Mouse (Mus musculus) MEL (cell line): ENCODE measurements around the gene Xpo6. TPM values are rescaled to one million over a fixed set of nuclear protein-coding genes. Genes with fewer than 3 reads are reported as not detected.

Experiments used
- DNase-seq: peaks from one replicate; pipeline ENCODE4 v3.0.0; 2011; ENCODE audit warnings: low read depth, low spot score
- H3K27ac ChIP-seq: 2 replicates; pipeline ENCODE4 v1.5.1; 2012; ENCODE audit warnings: low read depth, mild to moderate bottlenecking, control low read depth, low read length, moderate library complexity; ENCODE audit not compliant: control insufficient read depth
- H3K27me3 ChIP-seq, 2 experiments: fragments of 150-350 bp in 1 of 2; sonication (generic) in 1 of 2; 2 replicates each; pipeline ENCODE4 v1.6.1; 2012; ENCODE audit warnings: low read length in 2 of 2, mild to moderate bottlenecking in 2 of 2, improper control_type of control experiment in 1 of 2, moderate library complexity in 1 of 2; ENCODE audit not compliant: insufficient read depth in 2 of 2, control insufficient read depth in 1 of 2
- H3K36me3 ChIP-seq, 2 experiments: 2 replicates each; pipeline ENCODE4 v1.6.1; 2012 to 2014; ENCODE audit warnings: low read length in 2 of 2, improper control_type of control experiment in 1 of 2, inconsistent platforms in 1 of 2, mild to moderate bottlenecking in 1 of 2; ENCODE audit not compliant: insufficient read depth in 2 of 2, control insufficient read depth in 1 of 2
- H3K4me1 ChIP-seq, 2 experiments: fragments of 150-350 bp in 1 of 2; sonication (generic) in 1 of 2; 2 replicates each; pipeline ENCODE4 v1.6.1; 2012; ENCODE audit warnings: low read length in 2 of 2, improper control_type of control experiment in 1 of 2, mild to moderate bottlenecking in 1 of 2; ENCODE audit not compliant: insufficient read depth in 2 of 2, control insufficient read depth in 1 of 2
- H3K4me3 ChIP-seq, 2 experiments: fragments of 150-350 bp in 1 of 2; sonication (generic) in 1 of 2; 2 replicates each; pipeline ENCODE4 v1.5.1; 2012; ENCODE audit warnings: low read depth in 2 of 2, low read length in 2 of 2, mild to moderate bottlenecking in 2 of 2, moderate library complexity in 2 of 2, control low read depth in 1 of 2, improper control_type of control experiment in 1 of 2; ENCODE audit not compliant: control insufficient read depth in 1 of 2, insufficient read depth in 1 of 2
- H3K79me2 ChIP-seq: 2 replicates; pipeline ENCODE4 v1.6.1; 2012; ENCODE audit warnings: mild to moderate bottlenecking, low read length, moderate library complexity; ENCODE audit not compliant: control insufficient read depth, poor library complexity, insufficient read depth
- H3K9ac ChIP-seq: 2 replicates; pipeline ENCODE4 v1.6.1; 2012; ENCODE audit warnings: low read depth, mild to moderate bottlenecking, control low read depth, low read length, moderate library complexity; ENCODE audit not compliant: control insufficient read depth, poor library complexity, severe bottlenecking
- H3K9me3 ChIP-seq: fragments of 150-350 bp; sonication (generic); replicated peaks from 2 replicates; pipeline ENCODE4 v1.6.1; 2012; ENCODE audit warnings: mild to moderate bottlenecking, low read length, improper control_type of control experiment, moderate library complexity; ENCODE audit not compliant: insufficient read depth
- CHD2 ChIP-seq: IDR thresholded peaks from 2 replicates; pipeline ENCODE4 v1.6.1; 2011; ENCODE audit warnings: low read length, improper control_type of control experiment
- CTCF ChIP-seq, 3 experiments: IDR thresholded peaks in 2 of 3; conservative IDR thresholded peaks in 1 of 3; 2 replicates each; pipeline ENCODE4 v1.5.1; 2011 to 2012; ENCODE audit warnings: low read length in 3 of 3, low read depth in 2 of 3, mild to moderate bottlenecking in 2 of 3, improper control_type of control experiment in 1 of 3, inconsistent platforms in 1 of 3, mixed read lengths in 1 of 3, moderate library complexity in 1 of 3; ENCODE audit not compliant: control insufficient read depth in 1 of 3, insufficient read depth in 1 of 3, poor library complexity in 1 of 3, severe bottlenecking in 1 of 3
- E2F4 ChIP-seq: IDR thresholded peaks from 2 replicates; pipeline ENCODE4 v1.6.1; 2011; ENCODE audit warnings: low read depth, low read length, improper control_type of control experiment, borderline replicate concordance
- ETS1 ChIP-seq: IDR thresholded peaks from 2 replicates; pipeline ENCODE4 v1.6.1; 2012; ENCODE audit warnings: low read depth, mild to moderate bottlenecking, inconsistent platforms, low read length, improper control_type of control experiment, moderate library complexity
- GABPA ChIP-seq: IDR thresholded peaks from 2 replicates; pipeline ENCODE4 v1.6.1; 2012; ENCODE audit warnings: low read depth, mild to moderate bottlenecking, inconsistent platforms, low read length, improper control_type of control experiment, moderate library complexity
- GATA1 ChIP-seq: IDR thresholded peaks from 2 replicates; pipeline ENCODE4 v1.6.1; 2011; ENCODE audit warnings: low read depth, low read length, improper control_type of control experiment
- JUND ChIP-seq: IDR thresholded peaks from 2 replicates; pipeline ENCODE4 v1.6.1; 2011; ENCODE audit warnings: low read depth, mild to moderate bottlenecking, improper control_type of control experiment, low read length
- MAFK ChIP-seq: IDR thresholded peaks from 2 replicates; pipeline ENCODE4 v1.6.1; 2011; ENCODE audit warnings: low read depth, mild to moderate bottlenecking, low read length, improper control_type of control experiment, borderline replicate concordance
- MAX ChIP-seq: IDR thresholded peaks from 2 replicates; pipeline ENCODE4 v1.6.1; 2011; ENCODE audit warnings: low read length, improper control_type of control experiment
- MEF2A ChIP-seq: IDR thresholded peaks from 2 replicates; pipeline ENCODE4 v1.6.1; 2014; ENCODE audit warnings: low read depth, mild to moderate bottlenecking, inconsistent platforms, low read length, improper control_type of control experiment; ENCODE audit not compliant: poor library complexity, insufficient replicate concordance, severe bottlenecking; ENCODE audit errors: extremely low read depth
- RAD21 ChIP-seq: IDR thresholded peaks from 2 replicates; pipeline ENCODE4 v1.6.1; 2011; ENCODE audit warnings: mild to moderate bottlenecking, low read depth, low read length, improper control_type of control experiment
- SIN3A ChIP-seq: IDR thresholded peaks from 2 replicates; pipeline ENCODE4 v1.6.1; 2012; ENCODE audit warnings: low read length, improper control_type of control experiment, inconsistent platforms
- SMC3 ChIP-seq: IDR thresholded peaks from 2 replicates; pipeline ENCODE4 v1.6.1; 2011; ENCODE audit warnings: low read depth, low read length, improper control_type of control experiment
- UBTF ChIP-seq: IDR thresholded peaks from 2 replicates; pipeline ENCODE4 v1.6.1; 2012; ENCODE audit warnings: low read depth, mild to moderate bottlenecking, inconsistent platforms, low read length, improper control_type of control experiment, moderate library complexity, borderline replicate concordance; ENCODE audit not compliant: insufficient read depth
- USF1 ChIP-seq: IDR thresholded peaks from 2 replicates; pipeline ENCODE4 v1.6.1; 2014; ENCODE audit warnings: low read depth, mild to moderate bottlenecking, inconsistent platforms, low read length, improper control_type of control experiment, moderate library complexity
- USF2 ChIP-seq, 2 experiments: IDR thresholded peaks; 2 replicates each; pipeline ENCODE4 v1.6.1; 2011 to 2012; ENCODE audit warnings: improper control_type of control experiment in 2 of 2, low read length in 2 of 2, borderline replicate concordance in 1 of 2, inconsistent platforms in 1 of 2, low read depth in 1 of 2, mild to moderate bottlenecking in 1 of 2; ENCODE audit not compliant: insufficient read depth in 1 of 2
- ZKSCAN1 ChIP-seq: IDR thresholded peaks from 2 replicates; pipeline ENCODE4 v1.6.1; 2012; ENCODE audit warnings: low read depth, mild to moderate bottlenecking, inconsistent platforms, low read length, improper control_type of control experiment, moderate library complexity
- ZMIZ1 ChIP-seq: IDR thresholded peaks from 2 replicates; pipeline ENCODE4 v1.6.1; 2012; ENCODE audit warnings: low read depth, mild to moderate bottlenecking, inconsistent platforms, low read length, improper control_type of control experiment, moderate library complexity
- ZNF384 ChIP-seq: IDR thresholded peaks from 2 replicates; pipeline ENCODE4 v1.6.1; 2012; ENCODE audit warnings: low read depth, mild to moderate bottlenecking, inconsistent platforms, low read length, improper control_type of control experiment
- polyA plus RNA-seq, 2 experiments: library from polyadenylated mRNA; stranded (reverse) in 1 of 2; unstranded in 1 of 2; fragments of >175 nt in 1 of 2; fragments of >200 nt in 1 of 2; gene quantifications; 2 replicates each; pipeline versions ENCODE4 v1.2.1 to v1.2.4; 2012; ENCODE audit warnings: low replicate concordance in 2 of 2, low read depth in 1 of 2; ENCODE audit not compliant: insufficient read length in 2 of 2, insufficient read depth in 1 of 2, missing spikeins in 1 of 2
- total RNA-seq: library from RNA; depleted of rRNA; stranded (reverse); fragments of 300-350 nt; gene quantifications from 2 replicates; pipeline ENCODE4 v1.2.3, GENCODE M21; 2012; rRNA removed

Xpo6 gene
- total and polyA plus RNA-seq, 3 experiments, result 89.3 to 365 (median 197) TPM

DNA sequence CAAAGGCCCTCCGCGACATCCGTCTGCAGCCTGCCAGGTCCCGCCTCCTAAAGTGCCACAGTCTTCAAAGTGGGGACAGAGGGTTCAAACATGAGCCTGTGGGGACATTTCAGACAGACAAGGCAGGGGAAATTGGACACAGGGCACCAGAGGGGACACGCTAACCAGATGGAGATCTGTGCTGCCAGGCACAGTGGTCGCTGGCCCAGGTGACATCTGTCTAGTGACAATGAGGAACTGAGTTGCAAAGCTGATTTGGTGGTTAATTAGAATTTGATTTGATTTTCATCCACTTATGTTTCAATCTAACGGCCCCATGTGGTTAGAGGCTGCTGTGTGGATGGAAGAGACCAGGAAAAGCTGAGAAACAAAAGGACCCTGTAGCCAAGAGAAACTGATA is 146.7 kb downstream of the Xpo6 start:
- Histone ChIP-seq H3K4me3 (no peak overlapping the region), H3K27me3 (peaks cover 0 to 1% of the 10 kb centered on the region in 2 experiments; a peak in 2 of 4 replicates), H3K4me1 (peaks cover 0 to 4% of the 10 kb centered on the region in 2 experiments; a peak in 1 of 4 replicates), H3K79me2 (no peaks in the 10 kb centered on the region), H3K36me3 (no peaks in the 10 kb centered on the region), H3K9ac (no peak overlapping the region), H3K27ac (no peak overlapping the region), H3K9me3 (no peaks in the 10 kb centered on the region)
- DNase-seq, result no peak
- TF ChIP-seq CTCF (IDR thresholded peaks at IDR 0.05 in 2 of 3, conservative IDR thresholded peaks at IDR 0.05 in 1 of 3; ENCODE audit: control insufficient read depth in 1 of 3, insufficient read depth in 1 of 3, low read depth in 2 of 3, low read length in 3 of 3, poor library complexity in 1 of 3, severe bottlenecking in 1 of 3) (no peak), MAX (no peak), USF1 (no peak), GATA1 (no peak), UBTF (no peak), USF2 (IDR thresholded peaks at IDR 0.05; ENCODE audit: borderline replicate concordance in 1 of 2, insufficient read depth in 1 of 2, low read depth in 1 of 2, low read length in 2 of 2) (no peak)

- Histone ChIP-seq H3K9ac (no peak overlapping the region), H3K4me1 (peaks cover 0 to 4% of the 10 kb centered on the region in 2 experiments; a peak in 1 of 4 replicates), H3K4me3 (no peak overlapping the region), H3K27ac (no peak overlapping the region), H3K36me3 (no peaks in the 10 kb centered on the region), H3K79me2 (no peaks in the 10 kb centered on the region), H3K27me3 (peaks cover 0 to 1% of the 10 kb centered on the region in 2 experiments; a peak in 1 of 4 replicates), H3K9me3 (no peaks in the 10 kb centered on the region)
- TF ChIP-seq ZMIZ1, result no peak
- TF ChIP-seq RAD21, result no peak
- no peak for TF ChIP-seq ZNF384
- TF ChIP-seq SIN3A, result no peak
- TF ChIP-seq MAX, result no peak
- TF ChIP-seq MAFK, result no peak
- no peak for TF ChIP-seq JUND
- TF ChIP-seq ZKSCAN1, result no peak
- no peak for TF ChIP-seq GABPA
- no peak for TF ChIP-seq ETS1
- TF ChIP-seq MEF2A, result no peak
- TF ChIP-seq E2F4, result no peak
- no peak for TF ChIP-seq UBTF
- TF ChIP-seq CHD2, result no peak
- no peak for TF ChIP-seq SMC3
- DNase-seq, result no peak
Observed at GRCm38 (mm10) chr7:126051910-126052309, 148.4 kb downstream of the Xpo6 start.

Other genes starting within 250 kb of the Xpo6 start
- gene Gsg1l, start 118.1 kb downstream of the Xpo6 start, total RNA-seq, result not detected in 2 replicates
- not detected for gene Gsg1l, start 118.1 kb downstream of the Xpo6 start, polyA plus RNA-seq
- 3.4 and 3.9 TPM in 2 replicates for gene Sbk1, start 72.1 kb upstream of the Xpo6 start, total RNA-seq
- gene Sbk1, start 72.1 kb upstream of the Xpo6 start, polyA plus RNA-seq, result 1 to 10 TPM in 1 of 2 experiments, not detected in 1; 5.4 TPM
- gene Lat, start 169.1 kb upstream of the Xpo6 start, total RNA-seq, result 0.62 and 0.75 TPM in 2 replicates
- 1 to 10 TPM in 1 of 2 experiments, not detected in 1; 1.2 TPM for gene Lat, start 169.1 kb upstream of the Xpo6 start, polyA plus RNA-seq
- 28.9 and 33.3 TPM in 2 replicates for gene Spns1, start 176.9 kb upstream of the Xpo6 start, total RNA-seq
- gene Spns1, start 176.9 kb upstream of the Xpo6 start, polyA plus RNA-seq, result 10 to 100 TPM in 1 of 2 experiments, not detected in 1; 81.6 TPM
- 6.3 and 7.9 TPM in 2 replicates for gene Nfatc2ip, start 196.2 kb upstream of the Xpo6 start, total RNA-seq
- gene Nfatc2ip, start 196.2 kb upstream of the Xpo6 start, polyA plus RNA-seq, result 10 to 100 TPM in 1 of 2 experiments, not detected in 1; 13.0 TPM
- not detected in 2 replicates for gene Cd19, start 214.4 kb upstream of the Xpo6 start, total RNA-seq
- gene Cd19, start 214.4 kb upstream of the Xpo6 start, polyA plus RNA-seq, result not detected
- gene Rabep2, start 228.3 kb upstream of the Xpo6 start, total RNA-seq, result 12.9 and 15.2 TPM in 2 replicates
- gene Rabep2, start 228.3 kb upstream of the Xpo6 start, polyA plus RNA-seq, result 10 to 100 TPM in 1 of 2 experiments, not detected in 1; 16.2 TPM